Mouse (Mus musculus) effector memory CD4-positive, alpha-beta T cell, adult 5 months (primary cell): ENCODE results near the gene Timp3. TPM values are rescaled to one million over a fixed set of nuclear protein-coding genes. Genes with fewer than 3 reads are reported as not detected.

Experiments used
- polyA plus RNA-seq: library from polyadenylated mRNA; unstranded; fragments of 100-300 nt; shearing (Covaris generic); gene quantifications from one replicate; pipeline ENCODE4 v1.2.1, GENCODE M21; 2017

The Timp3 gene
- polyA plus RNA-seq, result not detected

GRCm38 (mm10) chr10:86300293-86301116, at the start of gene Timp3:
Gene Timp3, plus strand, starts transcription at chr10:86300372.

Other genes starting within 250 kb of the Timp3 start
- 0.09 TPM for gene Syn3, start 198.5 kb downstream of the Timp3 start, polyA plus RNA-seq